Mouse (Mus musculus) olfactory bulb, adult 2 months (tissue): ENCODE data around the gene Ip6k3.

ENCODE experiments used
- CTCF ChIP-seq: fragments of 200-500 bp; IDR thresholded peaks from 2 replicates; pipeline ENCODE4 v1.5.1; 2012; ENCODE audit warnings: low read depth, mild to moderate bottlenecking, low read length, moderate library complexity; ENCODE audit not compliant: insufficient read depth
- POLR2A ChIP-seq: fragments of 200-500 bp; IDR thresholded peaks from 2 replicates; pipeline ENCODE4 v1.6.1; 2012; ENCODE audit warnings: mild to moderate bottlenecking, low read depth, low read length, moderate library complexity; ENCODE audit not compliant: insufficient read depth

DNA sequence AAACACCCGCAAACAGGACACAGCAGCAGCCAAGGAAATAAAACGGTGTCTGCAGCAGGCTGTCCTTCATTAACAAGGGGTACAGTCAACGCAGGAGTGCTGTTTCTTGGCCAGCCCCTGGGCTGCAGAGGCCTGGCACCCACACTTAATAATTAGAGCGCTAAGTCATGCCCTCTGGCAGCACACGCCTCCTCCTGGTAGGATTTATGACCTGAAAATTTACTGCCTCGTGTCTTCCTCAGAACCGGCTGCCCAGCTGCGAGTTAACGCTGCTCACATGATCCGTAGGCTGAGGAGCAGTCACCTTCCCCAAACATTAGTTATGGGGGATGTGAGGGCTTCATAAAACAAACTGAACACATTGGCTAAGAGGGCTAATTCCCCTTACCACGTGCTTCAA is 33.2 kb upstream of the Ip6k3 start:
- TF ChIP-seq CTCF (no peak), POLR2A (no peak)
